Mouse (Mus musculus) frontal cortex, postnatal 10 days (tissue): ENCODE measurements around the gene Exoc6.
"Not testable (repeated sequence)": the region's sequence is repeated elsewhere in the genome, so short reads cannot be mapped to it uniquely, and the experiment has no call there.

ENCODE experiments used
- DNase-seq, 2 experiments: peaks; one replicate each; pipeline ENCODE4 v3.0.0; 2022; ENCODE audit warnings: low spot score in 2 of 2, mixed read lengths in 1 of 2

Exoc6 gene

DNA sequence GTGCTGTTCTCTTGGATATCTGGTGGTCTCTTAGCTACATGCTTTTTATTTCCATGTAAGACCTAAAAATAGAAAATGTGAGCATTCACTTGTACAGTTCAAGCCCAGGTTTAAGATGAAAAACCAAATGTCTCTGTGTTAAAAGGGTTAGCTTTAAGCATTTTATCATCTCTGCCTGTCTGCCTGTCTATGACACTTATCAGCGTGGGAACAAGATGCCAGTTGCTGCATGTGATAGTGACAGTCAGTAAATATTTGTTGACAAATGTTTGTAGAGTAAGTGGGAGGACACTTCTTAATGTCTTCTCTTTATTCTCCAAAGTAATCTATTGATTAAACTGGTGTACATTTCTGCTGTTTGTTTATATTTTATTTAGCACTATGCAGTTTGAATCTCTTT lies 12.5 kb upstream of the Exoc6 start:
- DNase-seq, result no peak

DNA sequence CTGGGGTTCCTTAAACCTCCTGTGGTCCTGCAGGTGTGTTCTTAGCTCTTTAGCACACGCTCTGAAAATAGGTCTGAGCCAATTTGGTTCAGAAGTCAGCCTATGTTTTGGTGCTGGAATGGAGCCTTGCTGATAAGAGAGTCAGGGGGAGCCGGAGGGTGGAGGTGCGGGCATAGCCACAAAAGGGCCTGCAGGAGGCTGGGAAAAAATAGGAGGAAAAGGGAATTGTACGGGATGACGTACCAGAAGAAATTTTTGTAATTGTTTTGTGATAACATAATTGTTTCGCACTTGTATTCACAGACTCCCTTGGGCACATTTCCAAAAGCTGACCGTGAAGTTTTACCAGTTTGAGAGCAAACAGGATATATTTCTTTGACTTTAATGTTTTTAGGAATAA lies 10.0 kb upstream of the Exoc6 start:
- no peak for DNase-seq

- DNase-seq, result no peak
Measured at GRCm38 (mm10) chr19:37543537-37544326, 6.5 kb upstream of the Exoc6 start.

- DNase-seq, result no peak
Measured at GRCm38 (mm10) chr19:37544476-37544875, 5.7 kb upstream of the Exoc6 start.

DNA sequence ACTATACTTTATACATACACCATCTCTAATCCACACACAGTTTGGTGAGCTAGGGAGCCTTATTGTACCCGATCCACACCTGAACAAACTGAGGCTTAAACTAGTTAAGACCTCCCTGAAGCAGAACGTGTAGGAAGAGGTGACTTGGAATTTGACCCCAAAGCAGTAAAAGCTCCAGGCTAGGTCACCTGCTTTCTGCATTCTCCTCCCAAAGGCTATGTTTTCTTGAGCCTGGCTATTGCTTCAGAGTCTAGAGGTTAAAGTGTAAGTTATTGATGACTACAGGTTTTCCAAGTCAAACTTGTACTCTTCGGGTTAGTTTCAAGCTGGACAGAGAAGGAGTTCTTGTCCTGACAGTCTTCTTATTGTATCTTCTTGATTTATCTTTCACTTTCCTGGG lies 5.0 kb upstream of the Exoc6 start:
- DNase-seq, result no peak

GRCm38 (mm10) chr19:37545725-37546124 lies 4.5 kb upstream of the Exoc6 start:
- DNase-seq, result no peak

DNA sequence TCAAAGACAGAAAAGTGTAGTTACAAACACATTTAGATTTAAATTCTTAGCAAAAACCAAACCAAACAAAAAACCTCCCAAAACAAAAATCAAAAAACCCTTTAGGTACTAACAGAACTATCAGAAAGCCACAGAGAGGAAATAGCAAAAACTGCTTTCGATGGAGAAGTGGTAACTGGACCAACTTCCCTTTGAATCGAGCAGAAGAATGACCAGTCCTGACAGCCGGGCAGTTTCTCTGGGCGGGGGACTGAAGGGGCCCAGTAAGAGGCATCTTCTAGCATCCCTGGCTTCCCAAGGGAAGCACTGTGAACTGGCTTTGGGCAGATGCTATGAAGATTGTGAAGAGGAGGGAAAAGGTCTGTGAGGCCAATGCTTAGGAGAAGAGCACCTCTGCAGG lies 3.4 kb upstream of the Exoc6 start:
- no peak for DNase-seq

- no peak for DNase-seq
Measured at GRCm38 (mm10) chr19:37551040-37551566, 885 bp downstream of the Exoc6 start.

GRCm38 (mm10) chr19:37553376-37554265 lies 3.4 kb downstream of the Exoc6 start:
- no peak for DNase-seq

GRCm38 (mm10) chr19:37554266-37554650 lies 4.0 kb downstream of the Exoc6 start:
- DNase-seq, result not testable (repeated sequence)

DNA sequence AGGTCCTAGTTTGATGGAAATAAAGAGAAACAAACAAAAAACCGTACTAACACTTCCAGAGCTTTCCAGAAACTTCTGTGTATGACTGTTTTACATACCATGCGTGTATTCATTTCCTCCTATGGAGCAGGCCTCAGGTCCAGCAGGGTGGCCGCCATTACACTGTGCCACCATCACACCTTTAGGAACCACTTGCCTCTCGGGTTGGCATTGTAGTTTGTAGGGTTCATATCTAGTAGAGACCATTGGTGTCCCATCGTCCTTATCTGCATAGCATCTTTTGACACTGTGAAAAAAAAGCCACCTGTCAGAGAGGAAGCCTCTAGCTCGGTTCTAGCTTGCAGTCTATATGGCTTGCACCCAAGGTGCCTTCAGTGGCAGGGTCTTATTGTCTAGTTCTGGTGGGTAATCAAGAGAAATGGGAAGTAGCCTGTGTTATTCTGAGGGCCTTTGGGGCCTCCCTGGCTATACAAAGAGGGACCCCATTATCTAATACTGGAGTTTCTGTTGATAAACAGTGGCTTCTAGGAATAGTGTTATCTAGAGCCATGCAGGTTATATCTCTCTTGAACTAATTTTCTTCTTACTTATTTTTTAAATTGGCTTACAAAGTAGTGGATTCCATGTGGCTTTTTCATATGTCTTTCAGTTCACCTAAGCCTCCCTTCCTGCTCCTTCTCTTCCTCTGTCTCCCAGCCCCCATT lies 5.8 kb downstream of the Exoc6 start:
- no peak for DNase-seq

DNA sequence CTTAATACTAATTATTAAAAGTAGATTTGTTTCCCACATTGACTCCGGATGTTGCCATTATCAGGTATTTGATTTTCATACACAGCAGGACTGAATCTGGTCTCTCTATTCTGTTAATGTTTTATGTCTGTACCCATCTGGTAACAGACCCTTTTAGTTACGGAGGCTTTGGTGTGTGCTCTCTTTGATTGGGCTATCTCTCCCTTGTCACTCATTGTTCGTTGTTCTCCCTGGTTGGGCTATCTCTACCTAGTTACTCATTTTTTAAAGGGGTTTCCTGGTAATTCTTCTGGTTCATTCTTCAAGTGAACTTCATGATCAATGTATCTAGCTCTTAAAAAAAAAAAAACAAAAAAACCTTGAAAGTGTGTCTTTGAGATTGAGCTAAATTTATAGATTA lies 7.7 kb downstream of the Exoc6 start:
- no peak for DNase-seq

GRCm38 (mm10) chr19:37559286-37560079 lies 9.3 kb downstream of the Exoc6 start:
- no peak for DNase-seq

DNA sequence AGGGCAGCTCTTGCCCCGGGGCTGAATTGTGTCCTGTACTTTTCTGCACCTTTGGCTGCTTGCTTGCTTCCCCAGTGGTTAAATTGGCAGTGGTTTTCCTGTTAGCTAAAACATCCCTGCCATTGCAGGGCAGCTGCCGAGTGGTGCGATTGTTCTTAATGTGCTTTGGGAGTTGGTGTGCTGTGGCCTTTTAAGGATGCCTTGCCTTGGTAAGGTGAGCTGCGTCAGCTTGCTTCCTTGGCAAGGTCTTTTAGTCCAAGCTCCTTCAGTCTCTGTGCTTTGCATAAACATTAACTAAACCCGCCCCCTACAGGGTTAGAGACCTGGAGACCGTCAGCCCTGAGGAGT lies 9.8 kb downstream of the Exoc6 start:
- no peak for DNase-seq

- DNase-seq, result no peak
Measured at GRCm38 (mm10) chr19:37561106-37561892, 11.1 kb downstream of the Exoc6 start.

DNA sequence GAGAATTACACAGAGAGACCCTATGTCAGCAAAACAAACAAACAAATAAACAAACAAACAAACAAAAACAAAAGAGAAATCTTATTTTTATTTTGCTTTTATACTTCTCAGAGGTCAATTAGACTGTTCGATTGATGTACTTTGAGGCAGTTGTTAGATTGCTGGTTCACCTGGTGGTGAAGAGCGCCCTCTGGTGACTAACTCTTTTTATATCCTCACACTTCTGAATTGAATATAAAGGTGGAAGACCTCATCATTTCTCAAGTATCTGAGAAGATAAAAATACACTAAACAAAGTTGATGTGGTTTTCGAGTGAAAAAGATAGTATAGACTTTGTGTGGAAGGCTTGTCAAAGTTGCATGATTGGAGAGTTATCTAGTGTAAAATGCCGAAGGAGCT lies 13.5 kb downstream of the Exoc6 start:
- no peak for DNase-seq

DNA sequence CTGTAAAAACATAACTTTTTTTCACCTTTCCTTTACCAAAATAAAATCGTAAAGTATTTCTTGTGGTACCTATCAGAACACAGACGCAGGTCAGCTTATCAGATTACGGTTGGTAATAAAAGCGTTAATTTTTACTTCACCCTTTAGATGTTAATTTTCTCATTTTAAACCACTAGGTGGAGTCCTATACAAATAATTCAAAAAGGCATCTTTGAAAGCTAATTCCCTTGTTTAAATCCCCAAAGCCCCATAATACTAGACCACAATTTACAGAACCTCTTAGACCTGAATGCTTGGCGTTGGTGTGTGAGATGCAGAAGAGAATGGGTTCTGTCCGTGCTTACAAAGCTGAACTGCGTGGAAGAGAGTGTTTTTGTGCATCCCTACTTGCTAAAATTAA lies 15.6 kb downstream of the Exoc6 start:
- DNase-seq, result no peak

- DNase-seq, result no peak
Measured at GRCm38 (mm10) chr19:37569186-37569754, 19.1 kb downstream of the Exoc6 start.

DNA sequence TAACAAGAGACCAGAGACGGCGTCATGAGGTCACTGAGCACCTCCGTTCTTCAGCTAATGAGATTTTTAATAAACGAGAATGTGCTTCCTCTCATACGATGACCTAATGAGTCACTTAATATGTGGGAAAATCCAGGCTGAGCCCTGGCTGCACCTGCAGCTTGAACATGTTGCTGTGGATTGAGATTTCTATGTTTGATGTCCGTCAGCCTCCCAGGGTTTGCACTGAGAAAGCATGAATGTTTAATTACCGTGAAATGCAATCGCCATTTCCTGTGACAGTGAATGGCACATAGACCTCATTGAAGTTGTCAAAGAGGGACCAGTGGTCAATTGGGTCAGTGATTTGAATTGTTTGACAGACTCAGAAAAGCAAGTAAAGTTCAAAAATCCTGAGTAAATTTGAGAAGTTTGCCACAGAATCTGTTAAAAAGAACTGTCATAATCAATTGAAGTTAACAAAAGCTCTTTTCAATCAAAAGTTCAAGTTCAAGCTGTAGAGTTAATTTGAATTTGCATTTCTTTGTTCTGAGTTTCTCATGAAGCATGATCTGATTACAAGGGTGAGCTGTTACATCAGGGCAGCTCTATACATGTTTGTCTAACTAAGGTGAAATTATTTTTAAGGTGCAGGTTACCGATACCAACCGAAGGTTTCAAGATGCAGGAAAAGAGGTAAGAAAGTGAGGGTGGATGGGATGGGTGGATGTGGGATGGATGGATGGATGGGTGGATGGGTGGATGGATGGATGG lies 20.9 kb downstream of the Exoc6 start:
- DNase-seq, result no peak

DNA sequence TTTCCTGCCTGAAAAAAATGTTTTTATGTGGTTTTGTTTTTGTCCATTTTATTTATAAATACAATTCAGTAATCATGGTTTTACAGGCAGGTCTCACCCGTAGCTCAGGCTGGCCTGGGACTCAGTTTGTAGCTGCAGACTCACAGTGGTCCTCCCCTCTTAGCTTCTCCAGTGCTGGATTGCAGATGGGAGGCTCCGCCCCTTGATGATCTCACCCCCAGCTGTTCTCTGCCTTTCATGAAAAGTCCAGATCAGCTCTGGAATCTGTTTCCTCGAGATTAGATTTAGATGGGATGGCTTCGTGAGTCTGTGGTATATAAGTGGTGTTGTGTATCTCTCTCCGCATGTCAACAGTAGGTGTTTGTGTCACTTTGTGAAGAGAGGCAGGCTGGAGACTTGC lies 24.6 kb downstream of the Exoc6 start:
- DNase-seq, result no peak
